Mouse (Mus musculus) CH12.LX (cell line): ENCODE data around the gene Ube2h.

Experiments used
- BHLHE40 ChIP-seq: IDR thresholded peaks from 2 replicates; pipeline ENCODE4 v1.6.1; 2011; ENCODE audit warnings: mild to moderate bottlenecking, low read depth, low read length, improper control_type of control experiment
- CHD2 ChIP-seq: IDR thresholded peaks from 2 replicates; pipeline ENCODE4 v1.6.1; 2011; ENCODE audit warnings: low read length, improper control_type of control experiment
- CTCF ChIP-seq, 2 experiments: IDR thresholded peaks in 1 of 2; conservative IDR thresholded peaks in 1 of 2; 2 replicates each; pipeline ENCODE4 v1.5.1; 2011 to 2012; ENCODE audit warnings: low read depth in 2 of 2, low read length in 2 of 2, improper control_type of control experiment in 1 of 2, inconsistent platforms in 1 of 2, mild to moderate bottlenecking in 1 of 2, moderate library complexity in 1 of 2
- E2F4 ChIP-seq: IDR thresholded peaks from 2 replicates; pipeline ENCODE4 v1.6.1; 2011; ENCODE audit warnings: low read depth, low read length, improper control_type of control experiment; ENCODE audit not compliant: insufficient replicate concordance
- ELF1 ChIP-seq: IDR thresholded peaks from 2 replicates; pipeline ENCODE4 v1.6.1; 2014; ENCODE audit warnings: low read depth, mild to moderate bottlenecking, inconsistent platforms, low read length, improper control_type of control experiment
- EP300 ChIP-seq: IDR thresholded peaks from 2 replicates; pipeline ENCODE4 v1.6.1; 2011; ENCODE audit warnings: low read length, improper control_type of control experiment
- GABPA ChIP-seq: IDR thresholded peaks from 2 replicates; pipeline ENCODE4 v1.6.1; 2012; ENCODE audit warnings: low read depth, low read length, improper control_type of control experiment, inconsistent platforms; ENCODE audit not compliant: insufficient replicate concordance
- HCFC1 ChIP-seq: IDR thresholded peaks from 2 replicates; pipeline ENCODE4 v1.6.1; 2012; ENCODE audit warnings: low read depth, mild to moderate bottlenecking, inconsistent platforms, low read length, improper control_type of control experiment
- MEF2A ChIP-seq: IDR thresholded peaks from 2 replicates; pipeline ENCODE4 v1.6.1; 2014; ENCODE audit warnings: low read depth, mild to moderate bottlenecking, inconsistent platforms, low read length, improper control_type of control experiment, borderline replicate concordance
- NRF1 ChIP-seq: IDR thresholded peaks from 2 replicates; pipeline ENCODE4 v1.6.1; 2014; ENCODE audit warnings: low read depth, mild to moderate bottlenecking, inconsistent platforms, low read length, improper control_type of control experiment, moderate library complexity
- POLR2A ChIP-seq: IDR thresholded peaks from 2 replicates; pipeline ENCODE4 v1.6.1; 2011; ENCODE audit warnings: low read depth, mild to moderate bottlenecking, improper control_type of control experiment, low read length
- UBTF ChIP-seq: IDR thresholded peaks from 2 replicates; pipeline ENCODE4 v1.6.1; 2012; ENCODE audit warnings: low read depth, mild to moderate bottlenecking, inconsistent platforms, low read length, improper control_type of control experiment, moderate library complexity
- USF1 ChIP-seq: IDR thresholded peaks from 2 replicates; pipeline ENCODE4 v1.6.1; 2014; ENCODE audit warnings: low read depth, mild to moderate bottlenecking, inconsistent platforms, low read length, improper control_type of control experiment

- TF ChIP-seq NRF1 (no peak), ELF1 (no peak), CTCF (conservative IDR thresholded peaks at IDR 0.05 in 1 of 2, IDR thresholded peaks at IDR 0.05 in 1 of 2; ENCODE audit: low read depth in 2 of 2, low read length in 2 of 2) (no peak), BHLHE40 (no peak), MEF2A (no peak), E2F4 (no peak), USF1 (no peak), CHD2 (no peak), GABPA (no peak), POLR2A (no peak), EP300 (no peak), UBTF (no peak), HCFC1 (no peak)
These were observed 16.4 kb downstream of the Ube2h start for GRCm38 (mm10) chr6:30287958-30288357.
